ENCODE assay signal across 8 mouse cellular contexts in genomic region chr11:70212423-70212822, GRCm38 (mm10). TPM values are rescaled to one million over a fixed set of nuclear protein-coding genes. Genes with fewer than 3 reads are reported as not detected.
DNase-seq lines count a peak whose midpoint lies in the region; ATAC-seq and TF ChIP-seq lines count a peak whose summit lies in the region.

Slc16a11 (plus strand) TSS chr11:70212752.

- TF ChIP-seq CTCF in kidney, postnatal 0 days (IDR thresholded peaks at IDR 0.05; ENCODE audit: low read depth), result no peak

- H3K36me3 ChIP-seq in embryonic facial prominence, embryonic 13.5 days, result peaks cover 6% of the 10 kb centered on the region
- H3K36me3 ChIP-seq in kidney, postnatal 0 days (ENCODE audit: insufficient read depth, low read length), result no peaks in the 10 kb centered on the region
- peaks cover 9% of the 10 kb centered on the region for H3K36me3 ChIP-seq in midbrain, embryonic 13.5 days

- ATAC-seq in embryonic facial prominence, embryonic 13.5 days (ENCODE audit: insufficient number of reproducible peaks, insufficient read depth, low FRiP score, low TSS enrichment, low read depth), result no peak
- no peak for ATAC-seq in kidney, postnatal 0 days (replicated peaks; ENCODE audit: low FRiP score, low read depth)
- ATAC-seq in midbrain, embryonic 13.5 days, result no peak

- H3K27me3 ChIP-seq in embryonic facial prominence, embryonic 13.5 days, result peaks cover 60% of the 10 kb centered on the region
- peaks cover 8% of the 10 kb centered on the region for H3K27me3 ChIP-seq in kidney, postnatal 0 days (ENCODE audit: insufficient read depth, low read length)
- peaks cover 55% of the 10 kb centered on the region for H3K27me3 ChIP-seq in midbrain, embryonic 13.5 days

- H3K4me2 ChIP-seq in embryonic facial prominence, embryonic 13.5 days, result peak within 1 kb of the TSS; percentile 76
- peak within 1 kb of the TSS; percentile 50 for H3K4me2 ChIP-seq in kidney, postnatal 0 days (ENCODE audit: low read length)
- peak within 1 kb of the TSS; percentile 60 for H3K4me2 ChIP-seq in midbrain, embryonic 13.5 days (replicated peaks)

- no peaks in the 10 kb centered on the region for H3K9me3 ChIP-seq in embryonic facial prominence, embryonic 13.5 days
- no peaks in the 10 kb centered on the region for H3K9me3 ChIP-seq in kidney, postnatal 0 days (replicated peaks; ENCODE audit: low read length)
- H3K9me3 ChIP-seq in midbrain, embryonic 13.5 days, result no peaks in the 10 kb centered on the region

- H3K4me1 ChIP-seq in embryonic facial prominence, embryonic 13.5 days, result peaks cover 20% of the 10 kb centered on the region
- H3K4me1 ChIP-seq in kidney, postnatal 0 days (replicated peaks; ENCODE audit: insufficient read depth, low read length), result peaks cover 16% of the 10 kb centered on the region
- peaks cover 26% of the 10 kb centered on the region for H3K4me1 ChIP-seq in midbrain, embryonic 13.5 days (replicated peaks)

- 0 out of 2 replicates have a peak within 1 kb of the TSS, but pooled peaks have one; percentile 70 for H3K9ac ChIP-seq in embryonic facial prominence, embryonic 13.5 days
- no peak within 1 kb of the TSS for H3K9ac ChIP-seq in kidney, postnatal 0 days (ENCODE audit: low read depth, low read length)
- H3K9ac ChIP-seq in midbrain, embryonic 13.5 days (replicated peaks), result peak within 1 kb of the TSS; percentile 48

- WGBS in embryonic facial prominence, embryonic 13.5 days, result 61% methylated on average over 6 of the region's 6 CpGs
- 51% methylated on average over 6 of the region's 6 CpGs for WGBS in kidney, postnatal 0 days
- 58% methylated on average over 6 of the region's 6 CpGs for WGBS in midbrain, embryonic 13.5 days

- H3K27ac ChIP-seq in embryonic facial prominence, embryonic 13.5 days, result no peak within 1 kb of the TSS
- no peak within 1 kb of the TSS for H3K27ac ChIP-seq in kidney, postnatal 0 days
- no peak within 1 kb of the TSS for H3K27ac ChIP-seq in midbrain, embryonic 13.5 days

- peak within 1 kb of the TSS; percentile 42; the same call in 1 of the 2 replicates for H3K4me3 ChIP-seq in embryonic facial prominence, embryonic 13.5 days
- H3K4me3 ChIP-seq in kidney, postnatal 0 days (replicated peaks; ENCODE audit: low read depth, low read length), result 0 out of 2 replicates have a peak within 1 kb of the TSS, but pooled peaks have one; percentile 23
- peak within 1 kb of the TSS; percentile 39 for H3K4me3 ChIP-seq in midbrain, embryonic 13.5 days (replicated peaks)

- peak; percentile 5 for DNase-seq in layer of hippocampus, adult 11-12 months (ENCODE audit: low spot score)
- DNase-seq in layer of hippocampus, adult 9-10 months (ENCODE audit: low spot score), result no peak
- DNase-seq in kidney, postnatal 0 days (ENCODE audit: low spot score), result no peak
- DNase-seq in urinary bladder, postnatal 25 days (ENCODE audit: low spot score), result no peak
- no peak for DNase-seq in yolk sac, embryonic 10.5 days (ENCODE audit: low spot score)
- no peak for DNase-seq in thymus, postnatal 10 days (ENCODE audit: low spot score in 2 of 2)

RNA-seq across cellular contexts. Expression of gene Slc16a11, which starts in this region (rescaled TPM):
- polyA plus RNA-seq in embryonic facial prominence, embryonic 13.5 days (2015; fragmentation: Nextera tagmentation; extraction: Ambion mirVana), result 1.9 and 3.5 TPM in 2 replicates
- polyA plus RNA-seq in kidney, postnatal 0 days (2015; fragmentation: Nextera tagmentation; extraction: Ambion mirVana), result 11.2 and 12.6 TPM in 2 replicates
- 1.9 and 2.4 TPM in 2 replicates for polyA plus RNA-seq in midbrain, embryonic 13.5 days (2015; fragmentation: Nextera tagmentation; extraction: Ambion mirVana)
